Mouse (Mus musculus) testis, adult 2 months (tissue): Measurements from ENCODE around the gene Olfr315.
A peak's percentile ranks its signal among the peaks of the same experiment; 100 is the strongest.

Source experiments
- CTCF ChIP-seq: fragments of 200-500 bp; IDR thresholded peaks from 2 replicates; pipeline ENCODE4 v1.5.1; 2012; ENCODE audit warnings: low read depth, mild to moderate bottlenecking, inconsistent platforms, low read length, moderate library complexity; ENCODE audit not compliant: control insufficient read depth, insufficient read depth, insufficient replicate concordance
- POLR2A ChIP-seq: fragments of 200-500 bp; IDR thresholded peaks from 2 replicates; pipeline ENCODE4 v1.6.1; 2012; ENCODE audit warnings: low read depth, mild to moderate bottlenecking, inconsistent platforms, low read length, moderate library complexity; ENCODE audit not compliant: control insufficient read depth

DNA sequence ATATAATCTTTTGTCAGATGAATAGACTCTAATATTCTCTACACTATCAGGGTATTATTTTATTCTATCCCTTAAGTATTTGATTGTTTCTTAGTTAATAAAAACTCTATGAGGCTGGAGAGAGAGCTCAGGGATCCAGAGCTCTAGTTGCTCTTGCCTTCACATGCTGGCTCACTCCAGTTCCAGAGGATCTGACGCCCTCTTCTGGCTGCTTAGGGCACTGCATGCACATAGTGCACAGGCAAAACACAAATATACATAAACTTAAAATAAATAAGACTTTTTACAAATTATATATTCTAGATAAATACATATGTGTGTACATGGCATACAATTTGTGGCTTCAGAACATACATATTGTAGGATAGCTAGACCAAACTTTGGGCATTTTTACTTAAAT lies 39.0 kb downstream of the Olfr315 start:
- TF ChIP-seq POLR2A (no peak), CTCF (peak; percentile 82; the same call in 1 of the 2 replicates)
